Mouse (Mus musculus) CH12F3 (cell line): ENCODE measurements around the gene Kcnh1.

ENCODE experiments used
- in situ Hi-C: fragments of 300-500 bp; cut with MboI; formaldehyde crosslinking; loops from 2 replicates; pipeline ENCODE4 v1.14.3; 2020; ENCODE audit warnings: low sequenced_read_pairs

Kcnh1 gene

GRCm38 (mm10) chr1:192265704-192266103 is 75.1 kb downstream of the Kcnh1 start:
- in situ Hi-C loops: no loop called here

DNA sequence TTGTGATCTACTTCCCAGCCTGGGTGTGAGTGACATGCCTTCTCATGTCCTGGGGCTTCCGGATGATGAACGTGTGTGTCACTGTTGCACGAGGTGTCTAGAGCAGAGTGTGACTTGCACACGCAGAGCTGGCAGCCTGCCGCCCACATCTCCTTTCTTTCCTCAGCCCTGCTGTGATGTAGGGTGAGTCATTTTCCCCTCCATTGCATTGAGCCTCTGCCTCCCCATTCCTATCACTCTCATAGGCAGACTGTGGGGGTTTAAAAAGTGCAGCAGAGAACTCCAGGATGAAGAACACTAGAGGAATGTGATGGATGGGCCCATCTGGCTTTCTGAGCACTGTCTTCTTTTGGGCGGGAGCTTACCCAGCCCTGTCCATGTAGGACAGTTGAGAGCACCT is 76.4 kb downstream of the Kcnh1 start:
- in situ Hi-C loops: no loop called here

GRCm38 (mm10) chr1:192268878-192269277 is 78.3 kb downstream of the Kcnh1 start:
- in situ Hi-C loops: no loop called here

DNA sequence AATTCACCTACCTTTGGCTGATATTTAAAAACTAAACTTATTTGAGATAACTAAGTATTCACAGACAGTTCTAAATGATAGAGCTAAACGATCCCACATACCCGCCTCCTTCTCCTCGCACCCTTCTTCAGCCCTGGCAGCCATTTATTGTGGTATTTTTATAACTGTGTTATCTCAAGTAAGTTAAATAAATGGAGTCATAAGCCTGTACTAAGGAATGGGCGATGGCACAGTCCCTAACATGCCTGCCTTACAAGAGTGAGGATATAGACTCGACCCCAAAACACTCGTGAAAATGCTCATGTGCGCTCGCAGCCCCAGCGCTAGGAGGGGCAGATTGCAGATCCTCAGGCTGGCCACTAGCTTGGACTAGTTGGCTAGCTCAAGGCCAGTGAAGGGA is 79.3 kb downstream of the Kcnh1 start:
- in situ Hi-C loops: no loop called here

GRCm38 (mm10) chr1:192277801-192278385 is 87.3 kb downstream of the Kcnh1 start:
- in situ Hi-C loops: no loop called here

DNA sequence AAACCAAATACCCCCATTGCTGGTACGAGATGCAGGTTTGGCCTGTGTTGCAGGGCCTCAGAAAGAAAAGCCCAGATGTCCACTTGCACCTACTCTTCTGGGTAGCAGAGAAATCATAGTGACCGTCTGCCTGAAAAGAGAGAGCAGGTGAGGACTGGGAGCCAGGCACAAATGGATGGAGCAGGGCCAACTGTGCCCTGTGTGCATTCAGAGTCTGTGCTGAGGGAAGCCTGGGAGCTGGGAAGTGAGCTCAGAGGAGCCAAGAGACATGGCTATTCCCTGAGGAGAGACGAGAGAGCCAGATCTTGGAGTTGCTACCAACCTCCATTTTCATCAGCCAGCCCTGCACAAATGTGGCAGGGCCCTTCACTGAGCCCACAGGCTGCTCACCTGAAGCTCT is 93.8 kb downstream of the Kcnh1 start:
- in situ Hi-C loops: no loop called here

- in situ Hi-C loops: no loop called here
Measured at GRCm38 (mm10) chr1:192284950-192285349, 94.4 kb downstream of the Kcnh1 start.

DNA sequence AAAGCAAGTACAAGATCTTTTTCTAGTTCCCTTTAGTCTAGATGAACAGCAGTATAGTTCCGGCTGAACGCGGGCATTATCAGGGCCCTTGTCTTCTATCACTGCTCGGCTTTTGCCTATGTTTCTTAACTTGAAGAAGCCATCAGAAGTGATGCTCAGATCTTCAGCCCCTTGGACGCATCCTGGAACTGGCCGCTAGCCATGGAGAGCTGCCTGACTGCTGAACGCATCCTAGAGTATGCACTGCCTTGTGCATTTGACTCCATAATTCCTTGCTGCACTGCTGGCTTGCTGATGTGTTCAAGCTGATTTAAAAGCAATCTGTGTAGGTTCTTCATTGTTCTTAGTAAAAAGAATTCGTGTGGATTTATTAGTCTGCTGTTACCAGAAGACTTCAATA is 97.9 kb downstream of the Kcnh1 start:
- in situ Hi-C loops: no loop called here

- in situ Hi-C loops: no loop called here
Measured at GRCm38 (mm10) chr1:192291286-192291685, 100.7 kb downstream of the Kcnh1 start.

DNA sequence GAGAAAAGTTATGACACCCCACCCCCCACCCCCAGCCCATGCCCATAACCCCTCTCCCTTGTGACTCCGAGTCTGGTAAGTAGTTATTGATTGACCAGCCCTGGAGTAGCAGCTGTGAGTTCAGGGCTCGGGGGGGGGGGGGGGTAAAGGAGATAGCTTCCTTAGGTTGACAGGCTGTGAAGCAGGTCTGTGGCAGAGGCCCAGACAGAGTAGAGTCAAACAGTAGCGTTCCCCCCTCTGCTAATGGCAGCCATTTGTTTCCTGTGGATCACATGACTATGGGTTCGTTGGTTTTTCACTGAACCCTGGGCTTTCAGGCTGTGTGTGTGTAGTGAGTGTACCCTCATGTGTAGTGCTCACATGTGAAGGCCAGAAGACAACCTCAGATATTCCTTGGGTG is 102.8 kb downstream of the Kcnh1 start:
- in situ Hi-C loops: no loop called here

DNA sequence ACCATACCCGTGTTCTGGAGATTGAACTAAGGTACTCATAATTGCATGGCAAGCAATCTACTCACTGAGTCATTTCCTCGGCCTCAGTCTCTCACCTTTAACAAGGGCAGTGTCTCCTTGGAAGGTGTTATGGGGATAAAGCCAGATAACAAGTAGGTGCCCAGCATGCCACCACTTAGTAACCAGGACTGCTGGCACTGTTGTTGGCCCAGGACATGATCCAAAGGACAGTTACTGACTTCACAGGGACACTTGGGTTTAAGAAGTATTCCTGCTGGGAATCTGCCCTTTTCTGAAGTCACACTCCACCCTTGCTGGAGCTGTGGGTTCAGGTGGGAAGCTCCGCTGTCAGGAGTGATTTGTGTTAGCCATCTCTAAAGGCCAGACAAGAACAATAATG is 103.3 kb downstream of the Kcnh1 start:
- in situ Hi-C loops: no loop called here

- in situ Hi-C loops: no loop called here
Measured at GRCm38 (mm10) chr1:192295243-192295860, 104.8 kb downstream of the Kcnh1 start.

DNA sequence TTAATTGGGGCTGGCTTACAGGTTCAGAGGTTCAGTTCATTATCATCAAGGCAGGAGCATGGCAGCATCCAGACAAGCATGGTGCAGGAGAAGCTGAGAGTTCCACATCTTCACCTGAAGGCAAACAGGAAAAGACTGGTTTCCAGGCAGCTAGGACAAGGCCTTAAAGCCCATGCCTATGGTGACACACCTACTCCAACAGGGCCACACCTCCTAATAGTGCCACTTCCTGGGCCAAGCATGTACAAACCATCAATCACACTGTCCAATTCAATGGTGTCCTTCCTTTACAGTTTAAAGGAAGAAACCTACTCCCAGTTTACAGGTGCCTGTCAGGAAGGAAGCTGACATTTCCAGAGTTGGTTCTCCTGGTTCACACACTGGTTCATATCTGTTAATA is 105.3 kb downstream of the Kcnh1 start:
- in situ Hi-C loops: no loop called here

GRCm38 (mm10) chr1:192297481-192298128 is 107.0 kb downstream of the Kcnh1 start:
- in situ Hi-C loops: no loop called here

GRCm38 (mm10) chr1:192300417-192300816 is 109.8 kb downstream of the Kcnh1 start:
- in situ Hi-C loops: no loop called here

DNA sequence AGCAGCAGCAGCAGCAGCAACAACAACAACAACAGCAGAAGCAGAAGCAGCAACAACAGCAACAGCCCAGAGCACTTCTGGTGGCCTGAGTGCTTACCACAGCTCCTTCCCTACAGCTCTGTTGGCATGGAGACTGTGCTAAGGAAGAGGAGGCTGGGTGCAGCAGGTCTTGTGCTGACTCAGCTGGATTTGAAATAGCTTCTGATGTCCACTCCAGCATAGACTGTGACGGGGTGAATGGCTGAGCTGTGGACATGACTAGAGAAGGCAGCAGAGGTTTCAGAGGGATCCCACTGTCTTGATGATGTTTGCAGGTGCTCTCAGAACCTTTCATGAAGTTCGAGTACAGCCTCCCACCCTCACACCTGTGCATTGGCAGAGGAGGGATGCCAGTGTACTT is 113.0 kb downstream of the Kcnh1 start:
- in situ Hi-C loops: no loop called here

DNA sequence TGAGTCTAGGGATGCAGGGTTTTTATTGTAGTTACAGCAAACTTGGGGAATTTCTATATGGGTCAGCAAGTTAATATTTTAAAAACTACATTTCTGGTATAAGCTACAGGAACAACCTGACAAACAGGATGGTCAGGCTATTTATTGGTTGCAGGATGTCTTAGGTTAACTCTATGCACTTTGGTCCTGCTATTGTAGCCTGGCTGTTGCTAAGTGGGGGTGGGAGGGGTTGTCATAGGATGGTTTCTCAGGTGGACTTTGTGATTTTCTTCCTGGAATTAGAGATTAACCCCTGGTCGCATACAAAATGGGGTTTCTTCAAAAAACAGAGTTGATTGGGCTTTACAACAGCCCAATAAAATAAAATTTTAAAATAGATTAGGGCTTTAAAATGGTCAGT is 114.6 kb downstream of the Kcnh1 start:
- in situ Hi-C loops: no loop called here

DNA sequence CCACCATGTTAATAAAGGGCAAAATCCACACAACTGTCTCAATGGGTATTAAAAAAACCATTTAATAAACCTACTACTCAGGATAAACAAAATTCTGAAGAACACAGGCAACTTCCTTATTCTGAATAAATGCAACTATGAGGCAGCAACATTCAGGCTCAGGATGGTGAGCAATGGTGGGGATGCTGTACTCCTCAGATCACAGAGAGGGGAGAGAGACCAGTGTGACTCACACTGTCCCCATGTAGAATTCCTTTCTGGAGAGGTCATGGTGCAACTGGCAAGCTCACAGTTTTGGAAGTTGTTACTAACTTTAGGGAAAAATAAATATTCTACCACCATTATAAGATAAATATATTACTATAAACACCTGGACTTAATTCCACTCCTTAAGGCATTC is 116.5 kb downstream of the Kcnh1 start:
- in situ Hi-C loops: no loop called here

DNA sequence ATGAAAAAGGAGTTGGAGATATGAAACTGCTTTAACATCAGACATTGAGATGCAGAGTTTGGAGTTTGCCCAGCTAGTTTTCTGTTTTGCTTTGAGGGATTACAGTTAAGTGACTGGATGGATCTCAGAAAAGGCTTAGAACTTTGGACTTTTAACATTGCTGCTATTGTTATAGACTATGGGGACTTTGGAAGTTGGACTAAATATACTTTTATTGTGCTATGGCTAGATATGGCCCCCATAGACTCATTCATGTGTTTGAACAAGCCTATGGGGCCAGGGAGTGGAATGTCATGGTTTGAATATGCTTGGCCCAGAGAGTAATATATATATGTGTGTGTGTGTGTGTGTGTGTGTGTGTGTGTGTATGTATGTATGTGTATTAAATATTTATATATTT is 120.7 kb downstream of the Kcnh1 start:
- in situ Hi-C loops: no loop called here

- in situ Hi-C loops: no loop called here
Measured at GRCm38 (mm10) chr1:192311851-192312438, 121.4 kb downstream of the Kcnh1 start.

DNA sequence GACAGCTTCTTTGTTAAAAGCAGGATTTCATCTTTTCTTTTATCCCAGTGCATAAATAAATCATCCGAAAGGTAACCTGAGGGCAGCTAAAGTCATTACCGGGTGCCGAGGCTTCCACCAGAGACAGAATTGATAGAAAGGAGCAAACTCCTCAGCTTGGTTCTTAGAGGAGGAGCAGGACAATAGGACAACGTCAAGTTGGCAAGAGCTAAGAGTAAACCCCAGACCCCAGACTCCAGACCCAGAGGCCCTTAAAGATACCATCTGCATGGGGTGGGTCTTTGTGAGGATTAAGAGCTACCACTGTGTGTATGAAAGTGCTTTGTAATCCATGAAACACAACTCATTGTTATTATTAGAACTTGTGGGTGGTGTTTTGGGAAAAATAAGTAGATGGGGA is 121.9 kb downstream of the Kcnh1 start:
- in situ Hi-C loops: no loop called here

DNA sequence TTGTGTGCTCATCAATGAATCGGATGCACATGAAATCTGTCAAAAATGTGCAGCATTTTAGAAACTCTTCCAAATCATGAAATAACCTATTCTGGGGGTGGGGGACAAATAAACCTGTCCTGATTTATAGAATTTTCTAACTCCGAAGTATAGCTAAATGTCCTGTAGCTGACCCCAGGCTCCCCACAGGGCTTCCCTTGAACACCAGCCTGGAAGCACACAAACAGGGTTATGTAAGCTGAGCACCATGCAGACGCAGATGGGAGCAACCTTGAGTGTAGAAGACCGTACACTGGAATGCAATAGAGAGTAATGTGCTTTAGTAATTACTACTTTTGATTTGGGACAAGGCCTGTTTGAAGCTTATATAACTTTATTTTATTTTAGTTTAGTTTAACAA is 122.4 kb downstream of the Kcnh1 start:
- in situ Hi-C loops: no loop called here
